29 mouse cellular contexts compared by ENCODE assay signal in the genomic region with DNA sequence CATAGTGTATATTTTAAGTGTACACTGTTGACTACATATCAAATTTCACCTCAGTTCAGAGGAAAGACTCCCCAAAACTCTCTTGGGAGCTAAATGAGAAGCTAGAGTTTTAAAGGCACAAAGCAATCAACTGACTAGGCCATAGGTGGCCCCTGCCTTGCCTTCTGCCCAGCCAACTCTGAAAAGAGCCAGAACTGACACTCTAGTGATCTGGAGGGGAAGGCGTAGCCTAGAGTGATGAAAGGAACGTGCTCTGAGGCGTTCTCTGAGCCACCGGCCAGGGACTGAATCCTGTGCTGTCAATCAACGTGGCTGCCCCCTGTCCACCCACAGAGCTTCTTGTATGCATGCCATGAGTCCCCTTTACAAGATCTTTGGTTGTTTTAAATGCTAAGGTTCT.
A peak's percentile ranks its signal among the peaks of the same experiment; 100 is the strongest.
DNase-seq lines count a peak whose midpoint lies in the region; ATAC-seq lines count a peak whose summit lies in the region.
"Had no signal": no experiment of that assay in that cellular context is flagged by ENCODE, and none has a peak within 500 bp of the region (broad histone marks: within the 10 kb centered on the region; RNA-seq: fewer than 3 reads in every experiment).

No protein-coding gene starts in this region.

- ATAC-seq in heart, embryonic 11.5 days (replicated peaks; ENCODE audit: insufficient number of reproducible peaks, low FRiP score, low TSS enrichment), result no peak
- ATAC-seq in heart, embryonic 13.5 days (ENCODE audit: extremely low read depth, insufficient number of reproducible peaks, low FRiP score, low TSS enrichment), result no peak
- peak; percentile 57; the same call in 1 of the 2 replicates for ATAC-seq in heart, embryonic 16.5 days (replicated peaks; ENCODE audit: extremely low read depth, insufficient read depth, low FRiP score)
- ATAC-seq: activated CD4-positive, CD25-positive, alpha-beta regulatory T cell, adult 4 months; CD4-positive, CD25-positive, alpha-beta regulatory T cell, adult 4 months; forebrain, embryonic 14.5 days; Patski had no signal

- 0 out of 2 replicates have a peak overlapping the region, but pooled peaks have one; percentile 22 for H3K27ac ChIP-seq in heart, embryonic 11.5 days (ENCODE audit: low read depth, low read length)
- H3K27ac ChIP-seq in heart, embryonic 13.5 days (replicated peaks), result 0 out of 2 replicates have a peak overlapping the region, but pooled peaks have one; percentile 32
- peak overlapping the region; percentile 32; the same call in 1 of the 2 replicates for H3K27ac ChIP-seq in heart, embryonic 16.5 days (ENCODE audit: low read length)
- H3K27ac ChIP-seq: embryonic facial prominence, embryonic 13.5 days; embryonic facial prominence, embryonic 15.5 days; forebrain, embryonic 10.5 days; forebrain, embryonic 12.5 days had no signal

- no peak overlapping the region for H3K4me2 ChIP-seq in heart, embryonic 11.5 days
- no peak overlapping the region for H3K4me2 ChIP-seq in heart, embryonic 13.5 days
- no peak overlapping the region for H3K4me2 ChIP-seq in heart, embryonic 16.5 days (ENCODE audit: low read depth, low read length)
- H3K4me2 ChIP-seq: embryonic facial prominence, embryonic 13.5 days; embryonic facial prominence, embryonic 15.5 days; forebrain, embryonic 12.5 days had no signal

- no peaks in the 10 kb centered on the region for H3K36me3 ChIP-seq in heart, embryonic 11.5 days (ENCODE audit: control insufficient read depth, insufficient read depth, low read length)
- H3K36me3 ChIP-seq in heart, embryonic 13.5 days, result peaks cover 8% of the 10 kb centered on the region; the same call in 1 of the 2 replicates
- H3K36me3 ChIP-seq in heart, embryonic 16.5 days (ENCODE audit: control insufficient read depth, insufficient read depth), result peaks cover 3% of the 10 kb centered on the region
- H3K36me3 ChIP-seq: embryonic facial prominence, embryonic 15.5 days; G1E had no signal

- 40% methylated on average over 5 of the region's 5 CpGs for WGBS in heart, embryonic 11.5 days (ENCODE audit: insufficient replicate concordance)
- 44% methylated on average over 5 of the region's 5 CpGs for WGBS in heart, embryonic 13.5 days
- 38% methylated on average over 5 of the region's 5 CpGs for whole genome bisulfite sequencing in heart, embryonic 16.5 days

- H3K9ac ChIP-seq in heart, embryonic 11.5 days (ENCODE audit: low read depth, low read length), result no peak overlapping the region
- H3K9ac ChIP-seq in heart, embryonic 13.5 days, result no peak overlapping the region
- H3K9ac ChIP-seq in heart, embryonic 16.5 days (ENCODE audit: low read length), result no peak overlapping the region
- H3K9ac ChIP-seq: embryonic facial prominence, embryonic 13.5 days; embryonic facial prominence, embryonic 15.5 days; forebrain, embryonic 12.5 days had no signal

- no peaks in the 10 kb centered on the region for H3K9me3 ChIP-seq in heart, embryonic 11.5 days (replicated peaks; ENCODE audit: control insufficient read depth, low read length)
- H3K9me3 ChIP-seq in heart, embryonic 13.5 days, result no peaks in the 10 kb centered on the region
- H3K9me3 ChIP-seq in heart, embryonic 16.5 days (replicated peaks; ENCODE audit: control insufficient read depth, low read length), result peaks cover 6% of the 10 kb centered on the region
- H3K9me3 ChIP-seq: embryonic facial prominence, embryonic 13.5 days; embryonic facial prominence, embryonic 15.5 days; forebrain, embryonic 12.5 days; G1E had no signal

- intact Hi-C loops in heart, postnatal 10 days (cut with DNase I), result no loop called here
- intact Hi-C loops in heart, postnatal 36 days (cut with DNase I), result no loop called here

- no peak for DNase-seq in heart, postnatal 10 days
- no peak for DNase-seq in heart, adult 18-20 months
- no peak for DNase-seq in heart, postnatal 36 days
- DNase-seq in adipocyte (ENCODE audit: low spot score), result peak; percentile 57
- DNase-seq: adrenal gland, adult 2 months; adrenal gland, postnatal 10 days; adrenal gland, postnatal 25 days; B cell, adult 2 months; cerebellum, adult 11 months; cerebellum, adult 18-20 months; cerebellum, adult 8-10 months; cerebellum, adult 9-11 months; cerebellum, postnatal 14 days; cerebellum, postnatal 36 days; embryo, embryonic 11 days had no signal

- H3K27me3 ChIP-seq in heart, embryonic 11.5 days (ENCODE audit: control insufficient read depth, insufficient read depth, low read length), result no peaks in the 10 kb centered on the region
- no peaks in the 10 kb centered on the region for H3K27me3 ChIP-seq in heart, embryonic 13.5 days (replicated peaks)
- H3K27me3 ChIP-seq in heart, embryonic 16.5 days (ENCODE audit: control insufficient read depth, insufficient read depth, low read length), result no peaks in the 10 kb centered on the region
- H3K27me3 ChIP-seq: CH12.LX; embryonic facial prominence, embryonic 13.5 days; embryonic facial prominence, embryonic 15.5 days; forebrain, embryonic 12.5 days; Patski had no signal

- H3K4me3 ChIP-seq in heart, embryonic 11.5 days (ENCODE audit: low read depth, low read length), result no peak overlapping the region
- H3K4me3 ChIP-seq in heart, embryonic 13.5 days, result no peak overlapping the region
- H3K4me3 ChIP-seq in heart, embryonic 16.5 days (ENCODE audit: low read length), result no peak overlapping the region
- H3K4me3 ChIP-seq: embryonic facial prominence, embryonic 13.5 days; embryonic facial prominence, embryonic 15.5 days; erythroblast, embryonic 14.5 days; forebrain, embryonic 10.5 days; forebrain, embryonic 12.5 days had no signal

- H3K4me1 ChIP-seq in heart, embryonic 11.5 days (ENCODE audit: control insufficient read depth, insufficient read depth, low read length), result peaks cover 14% of the 10 kb centered on the region
- H3K4me1 ChIP-seq in heart, embryonic 13.5 days, result peaks cover 51% of the 10 kb centered on the region
- peaks cover 18% of the 10 kb centered on the region for H3K4me1 ChIP-seq in heart, embryonic 16.5 days (ENCODE audit: control insufficient read depth, insufficient read depth, low read length)
- H3K4me1 ChIP-seq: forebrain, embryonic 12.5 days had no signal
